Mouse (Mus musculus): Measurements from ENCODE around the gene Cd99l2.

GRCm38 (mm10) chrX:71378435-71378834 is 114.2 kb downstream of the Cd99l2 start:
- TF ChIP-seq TAL1 (conservative IDR thresholded peaks at IDR 0.05; ENCODE audit: low read depth, low read length) (no peak), CTCF (IDR thresholded peaks at IDR 0.05; ENCODE audit: low read depth, low read length) (no peak), POLR2AphosphoS5 (IDR thresholded peaks at IDR 0.05; ENCODE audit: insufficient replicate concordance, low read depth, low read length) (no peak), GATA2 (IDR thresholded peaks at IDR 0.05; ENCODE audit: borderline replicate concordance, low read depth, low read length) (no peak), GATA1 (IDR thresholded peaks at IDR 0.05; ENCODE audit: borderline replicate concordance, low read length) (no peak)
